Mouse (Mus musculus) cortical plate, adult 2 months (tissue): ENCODE results near the gene Cyb5d1.

Source experiments
- CTCF ChIP-seq: fragments of 200-500 bp; IDR thresholded peaks from 2 replicates; pipeline ENCODE4 v1.5.1; 2011; ENCODE audit warnings: mild to moderate bottlenecking, control low read depth, low read length; ENCODE audit not compliant: insufficient read depth; ENCODE audit errors: extremely low read depth
- POLR2A ChIP-seq: fragments of 200-500 bp; IDR thresholded peaks from 2 replicates; pipeline ENCODE4 v1.6.1; 2011; ENCODE audit warnings: mild to moderate bottlenecking, low read length, control low read depth; ENCODE audit not compliant: insufficient read depth; ENCODE audit errors: extremely low read depth

GRCm38 (mm10) chr11:69406282-69406681 lies 10.9 kb upstream of the Cyb5d1 start:
- no peak for TF ChIP-seq CTCF
- no peak for TF ChIP-seq POLR2A
